Mouse (Mus musculus): ENCODE measurements around the gene Rpp21. TPM values are rescaled to one million over a fixed set of nuclear protein-coding genes. Genes with fewer than 3 reads are reported as not detected.

Rpp21 gene
- polyA plus RNA-seq (2012; ENCODE audit: insufficient read depth, low replicate concordance), result 81.8 and 103 TPM in 2 replicates

DNA sequence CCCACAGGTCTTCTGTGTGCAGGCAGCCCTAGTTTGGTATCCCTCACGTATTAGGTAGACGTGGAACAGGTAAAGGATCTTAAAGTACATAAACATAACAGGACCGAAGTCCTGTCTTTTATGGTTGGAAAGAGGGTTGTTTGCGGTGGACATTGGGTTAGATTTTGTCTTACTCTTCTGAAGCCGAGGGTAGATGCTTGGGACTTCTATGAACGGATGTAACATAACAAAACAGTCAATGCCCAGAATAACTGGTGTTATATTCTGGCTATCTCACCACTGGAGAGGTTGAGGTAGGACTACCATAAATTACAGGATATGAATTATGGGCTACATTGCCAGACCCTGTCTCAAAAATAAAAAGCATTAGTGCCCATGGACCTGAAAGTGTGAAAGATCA lies at the start of gene Rpp21:
Gene Rpp21, minus strand, starts transcription at position 101 of the 400 bp plus-strand sequence.
- no peaks in the 10 kb centered on the region for H3K27me3 ChIP-seq (replicated peaks)
- H3K4me1 ChIP-seq, result peaks cover 33% of the 10 kb centered on the region
- peak within 1 kb of the TSS; percentile 97 for H3K4me3 ChIP-seq (replicated peaks)
- peaks cover 58% of the 10 kb centered on the region for H3K36me3 ChIP-seq (replicated peaks; ENCODE audit: low read length)
- no peak for TF ChIP-seq FLI1 (IDR thresholded peaks at IDR 0.05; ENCODE audit: low read length)
- TF ChIP-seq GATA1 (IDR thresholded peaks at IDR 0.05; ENCODE audit: borderline replicate concordance, low read length), result no peak
- H3K9me3 ChIP-seq, result no peaks in the 10 kb centered on the region

DNA sequence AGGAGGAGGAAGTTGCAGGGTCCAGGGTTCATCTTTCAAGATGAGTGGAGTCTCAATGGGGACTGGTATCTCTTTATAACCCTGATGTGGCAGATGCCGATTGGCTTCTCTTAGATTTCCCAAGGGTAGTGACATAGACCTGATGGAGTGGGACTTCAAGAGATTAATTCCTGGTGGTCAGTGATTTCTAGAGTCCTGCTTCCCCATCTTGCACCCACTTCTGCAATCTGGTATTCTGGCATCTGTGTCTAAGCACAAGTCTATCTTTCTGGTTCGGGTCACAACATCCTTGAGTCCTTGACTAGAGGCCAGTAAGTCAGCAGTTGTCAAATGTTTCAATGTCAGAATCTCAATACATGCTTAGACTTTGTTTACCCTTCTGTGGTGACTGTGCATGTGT lies 28.5 kb upstream of the Rpp21 start, which contains the start of gene H2-M10.2:
Gene H2-M10.2, minus strand, starts transcription at position 101 of the 400 bp plus-strand sequence.
- Histone ChIP-seq H3K27me3 (replicated peaks) (peaks cover 6% of the 10 kb centered on the region), H3K4me1 (peaks cover 8% of the 10 kb centered on the region), H3K9me3 (peaks cover 8% of the 10 kb centered on the region), H3K36me3 (replicated peaks; ENCODE audit: low read length) (peaks cover 8% of the 10 kb centered on the region), H3K4me3 (replicated peaks) (no peak within 1 kb of the TSS)
- TF ChIP-seq FLI1 (IDR thresholded peaks at IDR 0.05; ENCODE audit: low read length), result no peak
- TF ChIP-seq GATA1 (IDR thresholded peaks at IDR 0.05; ENCODE audit: borderline replicate concordance, low read length), result no peak

DNA sequence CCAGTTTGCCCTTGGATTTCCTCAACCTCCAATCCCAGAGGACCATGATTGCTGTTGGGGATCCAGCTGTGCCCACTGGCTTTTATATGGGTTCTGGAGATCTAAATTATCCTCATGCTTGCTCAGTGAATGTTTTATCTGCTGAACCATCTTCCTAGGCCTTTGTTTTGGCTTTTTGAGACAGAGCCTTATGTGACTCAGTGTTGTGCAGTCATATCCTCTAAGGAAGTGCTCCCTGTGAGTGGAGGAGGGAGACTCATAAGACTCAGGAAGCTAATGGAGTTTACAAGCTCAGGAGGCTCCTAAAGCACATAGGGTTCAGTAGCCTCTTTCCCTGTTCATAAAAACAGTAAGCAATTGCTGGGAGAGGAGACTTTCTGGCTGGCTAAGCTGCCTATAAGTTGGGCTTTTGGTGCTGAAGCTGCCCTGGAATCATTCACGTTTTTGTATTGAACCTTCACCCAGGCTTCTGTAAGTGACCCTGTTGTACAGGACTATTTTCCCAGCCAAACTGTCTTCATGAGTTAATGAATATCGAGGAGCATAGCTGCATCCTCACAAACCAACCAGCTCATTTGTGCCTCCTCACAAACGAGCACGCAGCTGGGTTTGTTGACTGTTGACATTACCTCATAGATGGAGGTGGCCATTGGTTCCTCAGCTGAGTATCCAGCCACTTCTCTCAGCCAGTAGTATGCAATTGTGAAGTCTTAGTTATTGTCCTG lies 23.8 kb upstream of the Rpp21 start:
- peaks cover 20% of the 10 kb centered on the region for H3K4me1 ChIP-seq
- peaks cover 6% of the 10 kb centered on the region for H3K27me3 ChIP-seq (replicated peaks)
- H3K36me3 ChIP-seq (replicated peaks; ENCODE audit: low read length), result peaks cover 42% of the 10 kb centered on the region
- peaks cover 11% of the 10 kb centered on the region for H3K9me3 ChIP-seq
- H3K4me3 ChIP-seq (replicated peaks), result peak overlapping the region; percentile 26
- TF ChIP-seq FLI1 (IDR thresholded peaks at IDR 0.05; ENCODE audit: low read length) (no peak), GATA1 (IDR thresholded peaks at IDR 0.05; ENCODE audit: borderline replicate concordance, low read length) (no peak)

DNA sequence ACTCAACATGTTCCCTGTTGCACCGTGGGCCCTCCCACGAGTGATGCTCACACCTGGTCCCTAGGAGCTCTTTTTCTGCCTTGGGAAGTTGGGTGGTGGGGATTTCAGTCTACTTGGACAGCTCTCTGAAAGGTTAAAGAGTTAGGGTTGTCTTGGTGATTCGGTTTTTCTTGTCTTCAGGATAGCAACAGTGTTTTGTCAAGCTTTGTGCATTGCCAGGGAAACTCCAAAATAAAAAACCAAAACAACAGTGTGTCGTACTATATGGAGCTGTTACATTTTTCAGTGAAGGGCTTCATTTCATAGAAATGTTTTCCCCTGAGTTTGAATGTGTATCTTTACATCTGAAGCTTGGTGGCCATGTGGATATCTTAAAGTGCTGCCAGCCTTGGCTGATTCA lies 16.9 kb upstream of the Rpp21 start:
- Histone ChIP-seq H3K9me3 (no peaks in the 10 kb centered on the region), H3K27me3 (replicated peaks) (no peaks in the 10 kb centered on the region), H3K4me3 (replicated peaks) (no peak overlapping the region), H3K36me3 (replicated peaks; ENCODE audit: low read length) (peaks cover 53% of the 10 kb centered on the region), H3K4me1 (peaks cover 59% of the 10 kb centered on the region)
- no peak for TF ChIP-seq GATA1 (IDR thresholded peaks at IDR 0.05; ENCODE audit: borderline replicate concordance, low read length)
- no peak for TF ChIP-seq FLI1 (IDR thresholded peaks at IDR 0.05; ENCODE audit: low read length)

DNA sequence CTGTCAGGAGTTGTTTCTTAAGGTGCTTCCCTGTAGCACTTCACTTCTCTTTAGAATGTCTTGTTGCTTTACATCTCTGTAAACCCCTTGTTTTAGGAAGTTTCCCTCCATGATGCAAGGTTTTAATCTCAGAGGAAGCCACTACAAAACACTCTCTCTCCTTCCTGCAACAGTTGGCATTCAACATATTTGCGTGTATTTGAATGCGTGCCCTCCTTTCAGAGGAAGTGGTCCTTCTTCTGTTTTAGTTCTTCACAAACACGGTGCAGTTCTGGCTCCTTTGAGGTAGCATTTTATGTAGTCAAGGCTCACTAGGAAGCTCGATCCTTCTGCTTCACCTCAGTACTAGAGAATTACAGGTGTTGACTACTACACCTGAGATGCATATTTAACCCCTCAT lies 15.9 kb upstream of the Rpp21 start:
- no peak overlapping the region for H3K4me3 ChIP-seq (replicated peaks)
- no peak for TF ChIP-seq GATA1 (IDR thresholded peaks at IDR 0.05; ENCODE audit: borderline replicate concordance, low read length)
- no peak for TF ChIP-seq FLI1 (IDR thresholded peaks at IDR 0.05; ENCODE audit: low read length)
- no peaks in the 10 kb centered on the region for H3K9me3 ChIP-seq
- peaks cover 51% of the 10 kb centered on the region for H3K36me3 ChIP-seq (replicated peaks; ENCODE audit: low read length)
- H3K27me3 ChIP-seq (replicated peaks), result no peaks in the 10 kb centered on the region
- peaks cover 62% of the 10 kb centered on the region for H3K4me1 ChIP-seq

DNA sequence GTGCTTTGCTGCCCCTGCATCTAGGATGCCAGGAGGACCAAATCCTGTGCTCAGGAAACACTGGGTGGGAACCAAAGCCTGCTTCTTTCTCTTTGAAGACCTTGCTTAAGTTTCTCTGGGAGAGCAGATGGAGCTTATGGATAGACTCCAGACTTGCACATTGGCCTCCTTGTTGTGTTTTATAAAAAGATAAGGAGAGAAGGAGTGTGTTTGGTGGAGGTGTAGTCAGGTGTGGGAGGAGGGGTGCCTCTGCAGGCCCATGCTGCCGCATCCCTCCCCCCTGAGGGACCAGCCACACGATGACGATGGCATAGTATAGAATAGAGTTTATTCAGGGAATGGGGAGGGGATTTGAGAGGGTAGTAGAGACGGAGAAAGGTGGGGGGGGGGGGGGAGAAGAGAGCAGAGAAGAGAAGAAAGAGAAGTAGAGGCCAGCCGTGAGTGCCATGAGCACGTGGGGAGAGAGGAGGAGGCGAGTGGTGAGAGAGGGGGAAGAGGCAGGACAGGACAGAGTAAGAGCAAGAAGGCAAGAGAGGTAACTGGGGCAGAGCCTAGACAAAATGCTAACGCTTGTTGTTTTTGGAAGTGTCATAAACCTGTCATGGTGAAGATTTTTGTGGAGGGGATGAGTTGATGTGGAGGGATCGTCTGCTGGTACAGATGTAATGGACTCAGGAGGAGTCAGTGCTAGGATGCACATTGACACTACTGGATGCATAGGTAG lies 14.9 kb upstream of the Rpp21 start:
- H3K4me3 ChIP-seq (replicated peaks), result peak overlapping the region; percentile 94
- H3K4me1 ChIP-seq, result peaks cover 62% of the 10 kb centered on the region
- TF ChIP-seq FLI1 (IDR thresholded peaks at IDR 0.05; ENCODE audit: low read length), result no peak
- no peak for TF ChIP-seq GATA1 (IDR thresholded peaks at IDR 0.05; ENCODE audit: borderline replicate concordance, low read length)
- peaks cover 53% of the 10 kb centered on the region for H3K36me3 ChIP-seq (replicated peaks; ENCODE audit: low read length)
- H3K27me3 ChIP-seq (replicated peaks), result no peaks in the 10 kb centered on the region
- no peaks in the 10 kb centered on the region for H3K9me3 ChIP-seq

DNA sequence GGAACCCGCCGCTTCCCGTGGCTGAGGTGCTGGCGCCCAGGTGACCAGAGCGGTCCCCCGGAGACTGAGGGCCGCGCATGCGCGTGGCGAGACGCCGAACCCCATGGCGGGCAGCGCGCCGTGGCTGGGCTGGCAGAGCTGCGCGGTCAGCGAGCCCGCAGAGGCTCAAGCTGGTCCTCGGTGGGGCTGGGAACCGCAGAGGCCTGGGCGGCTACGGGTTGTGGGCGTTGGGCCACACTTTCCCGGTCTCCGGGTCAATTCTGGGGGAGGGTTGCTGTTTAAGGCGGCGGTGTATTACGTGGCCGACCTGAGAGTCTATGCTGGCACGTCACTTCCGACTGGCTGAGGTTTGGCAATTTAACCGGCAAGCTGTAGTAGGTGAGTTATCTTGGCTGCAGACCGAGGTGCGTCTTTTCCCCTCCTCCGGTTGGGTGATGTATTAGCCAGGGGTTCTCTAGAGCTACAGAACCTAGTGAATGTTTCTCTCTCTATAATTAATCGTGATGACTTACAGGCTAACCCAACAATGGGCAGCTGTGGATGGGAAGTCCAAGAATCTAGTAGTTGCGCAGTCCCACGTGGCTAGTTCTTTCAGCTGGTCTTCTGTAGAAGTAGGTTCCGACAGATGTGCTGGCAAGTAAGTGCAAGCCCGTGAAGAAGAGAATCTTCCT lies 13.9 kb upstream of the Rpp21 start, which contains the start of gene Trim39:
Gene Trim39, minus strand, starts transcription at position 662 of the 671 bp plus-strand sequence.
- peaks cover 62% of the 10 kb centered on the region for H3K4me1 ChIP-seq
- H3K4me3 ChIP-seq (replicated peaks), result peak within 1 kb of the TSS; percentile 94
- peaks cover 61% of the 10 kb centered on the region for H3K36me3 ChIP-seq (replicated peaks; ENCODE audit: low read length)
- H3K9me3 ChIP-seq, result no peaks in the 10 kb centered on the region
- no peaks in the 10 kb centered on the region for H3K27me3 ChIP-seq (replicated peaks)
- TF ChIP-seq FLI1 (IDR thresholded peaks at IDR 0.05; ENCODE audit: low read length) (no peak), GATA1 (IDR thresholded peaks at IDR 0.05; ENCODE audit: borderline replicate concordance, low read length) (0 out of 3 replicates have a peak, but pooled peaks have one; percentile 4)

DNA sequence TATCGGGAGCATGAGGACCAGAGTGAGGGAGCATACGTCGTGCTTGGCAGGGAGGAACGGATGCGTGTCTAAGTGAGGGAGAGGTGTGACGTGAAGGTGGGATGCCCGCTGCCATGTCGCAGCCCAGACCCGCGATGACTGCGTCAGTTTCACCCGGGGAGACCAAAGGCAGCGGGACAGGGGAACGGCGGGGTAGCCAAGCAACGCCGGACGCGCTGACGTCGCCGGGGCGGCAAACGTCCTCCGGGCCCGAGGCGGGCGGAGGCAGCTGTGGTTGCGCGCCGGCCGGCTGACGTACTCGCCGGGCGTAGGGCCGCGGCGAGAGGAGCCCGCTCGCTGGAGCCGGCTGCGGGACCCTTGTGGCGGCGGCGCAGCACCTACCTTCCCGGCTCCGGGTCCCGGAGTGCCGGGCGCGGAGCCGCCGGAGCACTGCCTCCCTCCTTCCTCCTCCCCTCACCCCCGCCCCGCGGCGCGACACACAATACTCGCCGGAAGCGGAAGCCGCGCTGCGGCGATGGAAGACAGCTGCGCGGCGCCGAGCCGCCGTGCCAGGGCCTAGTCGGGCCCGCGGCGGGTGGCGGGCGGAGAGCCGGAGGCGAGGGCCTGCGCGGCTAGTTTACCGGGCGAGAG lies 13.2 kb upstream of the Rpp21 start:
- H3K4me3 ChIP-seq (replicated peaks), result peak overlapping the region; percentile 94
- H3K27me3 ChIP-seq (replicated peaks), result no peaks in the 10 kb centered on the region
- TF ChIP-seq FLI1 (IDR thresholded peaks at IDR 0.05; ENCODE audit: low read length), result no peak
- TF ChIP-seq GATA1 (IDR thresholded peaks at IDR 0.05; ENCODE audit: borderline replicate concordance, low read length), result no peak
- H3K4me1 ChIP-seq, result peaks cover 58% of the 10 kb centered on the region
- peaks cover 61% of the 10 kb centered on the region for H3K36me3 ChIP-seq (replicated peaks; ENCODE audit: low read length)
- H3K9me3 ChIP-seq, result no peaks in the 10 kb centered on the region

DNA sequence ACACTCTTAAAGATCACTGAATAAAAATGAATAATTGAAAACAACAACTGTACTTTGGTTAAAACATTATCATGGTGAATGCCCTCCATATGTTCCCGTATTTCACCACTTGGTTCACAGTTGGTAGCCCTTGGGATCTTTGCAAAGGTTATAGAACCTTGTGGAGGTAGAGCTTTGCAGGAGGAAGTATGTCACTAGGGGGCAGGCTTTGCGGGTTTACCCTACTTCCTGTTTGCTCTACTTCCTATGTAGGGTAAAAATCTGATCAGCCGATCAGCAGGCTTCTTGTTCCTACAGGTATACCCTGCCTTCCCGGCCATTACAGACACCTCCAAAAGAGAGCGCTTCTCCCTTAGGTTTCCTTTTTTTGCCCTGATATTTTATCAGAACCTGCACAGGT lies 8.0 kb upstream of the Rpp21 start:
- H3K27me3 ChIP-seq (replicated peaks), result no peaks in the 10 kb centered on the region
- H3K4me3 ChIP-seq (replicated peaks), result no peak overlapping the region
- peaks cover 83% of the 10 kb centered on the region for H3K36me3 ChIP-seq (replicated peaks; ENCODE audit: low read length)
- H3K4me1 ChIP-seq, result peaks cover 27% of the 10 kb centered on the region
- H3K9me3 ChIP-seq, result no peaks in the 10 kb centered on the region
- TF ChIP-seq GATA1 (IDR thresholded peaks at IDR 0.05; ENCODE audit: borderline replicate concordance, low read length), result no peak
- no peak for TF ChIP-seq FLI1 (IDR thresholded peaks at IDR 0.05; ENCODE audit: low read length)
